ENCODE assay signal across 11 mouse cellular contexts in the genomic region with DNA sequence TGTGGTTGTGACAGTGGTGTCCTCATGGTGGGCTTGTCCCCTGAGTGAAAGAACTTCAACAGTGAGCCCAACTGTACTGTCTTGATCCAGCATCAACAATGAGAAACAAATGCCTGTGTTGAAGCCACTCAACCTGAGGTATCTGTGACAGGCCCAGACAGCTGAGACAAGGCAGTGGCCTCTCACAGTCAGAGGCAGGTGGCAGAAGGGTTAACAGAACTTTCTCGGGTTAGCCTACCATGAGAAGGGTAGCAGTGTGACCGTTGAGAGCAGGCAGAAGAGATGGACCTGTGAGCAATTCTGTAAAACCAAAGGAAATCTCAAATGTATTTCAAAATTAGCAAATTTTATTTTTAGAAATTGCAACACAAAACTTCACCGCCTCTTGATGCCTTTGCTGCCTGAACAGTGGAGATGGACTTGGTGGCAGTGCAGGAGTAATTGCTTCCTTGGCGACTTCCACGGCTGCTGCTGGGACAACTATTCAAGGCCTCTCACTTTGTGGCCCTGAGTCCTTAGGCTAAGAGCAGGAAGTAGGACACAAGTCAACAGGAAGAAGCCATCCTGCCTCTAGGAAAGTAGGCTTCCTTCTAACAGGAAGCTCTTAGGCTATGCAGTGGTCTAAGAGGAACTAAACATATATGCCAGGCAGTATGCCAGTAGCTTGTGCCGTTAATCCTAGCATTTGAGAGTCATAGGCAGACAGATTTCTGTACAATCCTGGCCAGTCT.
DNase-seq lines count a peak whose midpoint lies in the region; ATAC-seq and TF ChIP-seq lines count a peak whose summit lies in the region.
"Had no signal": no experiment of that assay in that cellular context is flagged by ENCODE, and none has a peak within 500 bp of the region (broad histone marks: within the 10 kb centered on the region; RNA-seq: fewer than 3 reads in every experiment).

No protein-coding gene starts in this region.

- no peak for TF ChIP-seq RAD21 in MEL (IDR thresholded peaks at IDR 0.05; ENCODE audit: low read depth, low read length)

- H3K27ac ChIP-seq in MEL (ENCODE audit: control insufficient read depth, low read depth, low read length) = no peak overlapping the region
- peak overlapping the region; percentile 87 for H3K27ac ChIP-seq in macrophage
- H3K27ac ChIP-seq: forebrain, embryonic 13.5 days; stomach, embryonic 15.5 days had no signal

- ATAC-seq in granulocyte monocyte progenitor cell, adult 5-6 weeks (replicated peaks; ENCODE audit: poor library complexity, severe bottlenecking) = peak; percentile 71
- ATAC-seq: forebrain, embryonic 13.5 days; inflammation-experienced regulatory T-cells, adult 6 months had no signal

- 3% methylated on average over 6 of the region's 6 CpGs for WGBS in macrophage (ENCODE audit: missing documents)

- H3K27me3 ChIP-seq in MEL (ENCODE audit: control insufficient read depth in 1 of 2, insufficient read depth in 2 of 2, low read length in 2 of 2) = no peaks in the 10 kb centered on the region
- H3K27me3 ChIP-seq: forebrain, embryonic 13.5 days; stomach, embryonic 15.5 days had no signal

- TF ChIP-seq EP300 in MEL (IDR thresholded peaks at IDR 0.05; ENCODE audit: low read depth in 1 of 2, low read length in 2 of 2) = no peak

- peaks cover 17% of the 10 kb centered on the region for H3K79me2 ChIP-seq in MEL (ENCODE audit: control insufficient read depth, insufficient read depth, low read length, poor library complexity)
- no peaks in the 10 kb centered on the region for H3K79me2 ChIP-seq in macrophage (ENCODE audit: inconsistent target)

- DNase-seq in kidney, adult 9 months = peak; percentile 36
- no peak for DNase-seq in kidney, postnatal 10 days
- peak; percentile 55 for DNase-seq in MEL (ENCODE audit: low read depth, low spot score)
- DNase-seq in Muller cell, postnatal 12 days (ENCODE audit: inconsistent ontology term) = no peak
- no peak for DNase-seq in yolk sac, embryonic 10.5 days (ENCODE audit: low spot score)

- TF ChIP-seq POLR2A in MEL (IDR thresholded peaks at IDR 0.05; ENCODE audit: control insufficient read depth in 1 of 2, insufficient read depth in 1 of 2, low read depth in 1 of 2, low read length in 2 of 2, poor library complexity in 1 of 2) = no peak

- H3K9ac ChIP-seq in MEL (ENCODE audit: control insufficient read depth, low read depth, low read length, poor library complexity, severe bottlenecking) = no peak overlapping the region
- H3K9ac ChIP-seq: forebrain, embryonic 13.5 days; stomach, embryonic 15.5 days had no signal

- peaks cover 2 to 21% of the 10 kb centered on the region in 2 experiments; a peak in 2 of 4 replicates for H3K4me1 ChIP-seq in MEL (ENCODE audit: control insufficient read depth in 1 of 2, insufficient read depth in 2 of 2, low read length in 2 of 2)
- H3K4me1 ChIP-seq: forebrain, embryonic 13.5 days had no signal

- TF ChIP-seq CTCF in MEL (IDR thresholded peaks at IDR 0.05 in 2 of 3, conservative IDR thresholded peaks at IDR 0.05 in 1 of 3; ENCODE audit: control insufficient read depth in 1 of 3, insufficient read depth in 1 of 3, low read depth in 2 of 3, low read length in 3 of 3, poor library complexity in 1 of 3, severe bottlenecking in 1 of 3) = no peak

- no peaks in the 10 kb centered on the region for H3K9me3 ChIP-seq in MEL (replicated peaks; ENCODE audit: insufficient read depth, low read length)
- H3K9me3 ChIP-seq: forebrain, embryonic 13.5 days; G1E; stomach, embryonic 15.5 days had no signal

- H3K4me3 ChIP-seq in MEL (ENCODE audit: control insufficient read depth in 1 of 2, insufficient read depth in 1 of 2, low read depth in 2 of 2, low read length in 2 of 2) = no peak overlapping the region
- no peak overlapping the region for H3K4me3 ChIP-seq in macrophage (ENCODE audit: inconsistent target)
- H3K4me3 ChIP-seq: forebrain, embryonic 13.5 days; stomach, embryonic 15.5 days had no signal

- H3K36me3 ChIP-seq in MEL (ENCODE audit: control insufficient read depth in 1 of 2, insufficient read depth in 2 of 2, low read length in 2 of 2) (peaks cover 0 to 12% of the 10 kb centered on the region in 2 experiments), macrophage (ENCODE audit: inconsistent target) (no peaks in the 10 kb centered on the region)
- H3K36me3 ChIP-seq: G1E; stomach, embryonic 15.5 days had no signal

TF ChIP-seq in MEL, 35 proteins besides CTCF, POLR2A, EP300 and RAD21:
- TF ChIP-seq MAX (IDR thresholded peaks at IDR 0.05; ENCODE audit: low read length) = no peak

Comparison
In these comparisons a context has a peak if more than half of its experiments do, and no peak if none do; other contexts are left out.
1. DNase-seq: peak in kidney, adult 9 months (single experiment) and MEL (single experiment); none in kidney, postnatal 10 days (single experiment), Muller cell, postnatal 12 days (single experiment) and yolk sac, embryonic 10.5 days (single experiment).